Mouse (Mus musculus) embryonic facial prominence, embryonic 11.5 days (tissue): Measurements from ENCODE around the gene Nhlh1. TPM values are rescaled to one million over a fixed set of nuclear protein-coding genes. Genes with fewer than 3 reads are reported as not detected.

Source experiments
- ATAC-seq: fragments of 200-750 bp; cut with Nextera tagmentation; replicated peaks from 2 replicates; pipeline ENCODE4 v1.8.0; 2017; ENCODE audit warnings: low read depth; ENCODE audit not compliant: insufficient number of reproducible peaks, low FRiP score, low TSS enrichment
- DNase-seq: peaks from one replicate; pipeline ENCODE4 v3.0.0-alpha.2; 2015; ENCODE audit warnings: low spot score
- H3K27ac ChIP-seq: fragments of 300-500 bp; sonication (generic); replicated peaks from 2 replicates; pipeline ENCODE4 v1.5.1; 2014; ENCODE audit warnings: mild to moderate bottlenecking, low read depth, low read length, control low read depth
- H3K27me3 ChIP-seq: fragments of 300-500 bp; sonication (generic); 2 replicates; pipeline ENCODE4 v1.6.1; 2014; ENCODE audit warnings: mild to moderate bottlenecking, low read length, moderate library complexity, mixed read lengths; ENCODE audit not compliant: control insufficient read depth, insufficient read depth
- H3K36me3 ChIP-seq: fragments of 300-500 bp; sonication (generic); replicated peaks from 2 replicates; pipeline ENCODE4 v1.6.1; 2014; ENCODE audit warnings: low read depth, mild to moderate bottlenecking, low read length, moderate library complexity, mixed read lengths; ENCODE audit not compliant: control insufficient read depth, insufficient read depth
- H3K4me1 ChIP-seq: fragments of 300-500 bp; sonication (generic); 2 replicates; pipeline ENCODE4 v1.6.1; 2014; ENCODE audit warnings: low read length, mixed read lengths; ENCODE audit not compliant: control insufficient read depth, insufficient read depth
- H3K4me2 ChIP-seq: fragments of 300-500 bp; sonication (generic); 2 replicates; pipeline ENCODE4 v1.6.1; 2014; ENCODE audit warnings: low read depth, mild to moderate bottlenecking, control low read depth, low read length, moderate library complexity
- H3K4me3 ChIP-seq: fragments of 300-500 bp; sonication (generic); 2 replicates; pipeline ENCODE4 v1.5.1; 2014; ENCODE audit warnings: low read depth, low read length, control low read depth
- H3K9ac ChIP-seq: fragments of 300-500 bp; sonication (generic); replicated peaks from 2 replicates; pipeline ENCODE4 v1.6.1; 2014; ENCODE audit warnings: mild to moderate bottlenecking, control low read depth, low read length
- H3K9me3 ChIP-seq: fragments of 300-500 bp; sonication (generic); replicated peaks from 2 replicates; pipeline ENCODE4 v1.6.1; 2016; ENCODE audit warnings: mild to moderate bottlenecking, low read length, inconsistent platforms, mixed read lengths; ENCODE audit not compliant: control insufficient read depth
- WGBS: fragments of 180-500 bp; shearing (Covaris S2); extraction: QIAGEN DNeasy Blood & Tissue Kit; methylation state at CpG from one replicate; pipeline ENCODE4 v1.1.7; 2014; 5-methylcytosine and 5-hydroxymethylcytosine counted together
- polyA plus RNA-seq: library from polyadenylated mRNA; unstranded; fragments of >200 nt; fragmentation: Nextera tagmentation; extraction: Ambion mirVana; gene quantifications from 2 replicates; pipeline ENCODE4 v1.2.1, GENCODE M21; 2014

Nhlh1 gene
- polyA plus RNA-seq, 1 experiment from 2014 or later: 4.6 TPM

- Histone ChIP-seq H3K9ac (no peak overlapping the region), H3K27ac (no peak overlapping the region), H3K4me2 (no peak overlapping the region), H3K4me1 (no peaks in the 10 kb centered on the region), H3K9me3 (no peaks in the 10 kb centered on the region), H3K4me3 (no peak overlapping the region), H3K36me3 (peaks cover 6% of the 10 kb centered on the region), H3K27me3 (no peaks in the 10 kb centered on the region)
- WGBS: 80% methylated on average over 2 of the region's 2 CpGs
- ATAC-seq (no peak), DNase-seq (no peak)
These were observed 4.7 kb upstream of the Nhlh1 start for GRCm38 (mm10) chr1:172062101-172062500.

- Histone ChIP-seq H3K27ac (peak overlapping the region; percentile 20; the same call in 1 of the 2 replicates), H3K9ac (no peak overlapping the region), H3K4me3 (no peak overlapping the region), H3K4me2 (no peak overlapping the region), H3K27me3 (peaks cover 4% of the 10 kb centered on the region), H3K9me3 (no peaks in the 10 kb centered on the region), H3K4me1 (no peaks in the 10 kb centered on the region), H3K36me3 (peaks cover 2% of the 10 kb centered on the region; the same call in 1 of the 2 replicates)
- DNase-seq (no peak), ATAC-seq (0 out of 2 replicates have a peak, but pooled peaks have one; percentile 17)
- 25% methylated on average over 8 of the region's 8 CpGs for WGBS
These were observed 3.8 kb upstream of the Nhlh1 start for GRCm38 (mm10) chr1:172061217-172061616.

GRCm38 (mm10) chr1:172060659-172061058 is 3.3 kb upstream of the Nhlh1 start:
- peaks cover 7% of the 10 kb centered on the region for H3K27me3 ChIP-seq
- no peak overlapping the region for H3K4me3 ChIP-seq
- WGBS: 40% methylated on average over 4 of the region's 4 CpGs
- DNase-seq (no peak), ATAC-seq (peak; percentile 54)
- H3K27ac ChIP-seq: peak overlapping the region; percentile 20; the same call in 1 of the 2 replicates
- no peaks in the 10 kb centered on the region for H3K36me3 ChIP-seq
- no peaks in the 10 kb centered on the region for H3K4me1 ChIP-seq
- H3K4me2 ChIP-seq: no peak overlapping the region
- H3K9ac ChIP-seq: no peak overlapping the region
- H3K9me3 ChIP-seq: no peaks in the 10 kb centered on the region

- Histone ChIP-seq H3K4me1 (no peaks in the 10 kb centered on the region), H3K4me2 (no peak overlapping the region), H3K27ac (peak overlapping the region; percentile 41; the same call in 1 of the 2 replicates), H3K9me3 (no peaks in the 10 kb centered on the region), H3K36me3 (no peaks in the 10 kb centered on the region), H3K27me3 (peaks cover 13% of the 10 kb centered on the region), H3K4me3 (no peak overlapping the region), H3K9ac (no peak overlapping the region)
- WGBS: 54% methylated on average over 7 of the region's 7 CpGs
- no peak for DNase-seq
- no peak for ATAC-seq
These were observed 1.5 kb upstream of the Nhlh1 start for GRCm38 (mm10) chr1:172058874-172059273.

GRCm38 (mm10) chr1:172058321-172058720 is 948 bp upstream of the Nhlh1 start:
- no peaks in the 10 kb centered on the region for H3K36me3 ChIP-seq
- DNase-seq (no peak), ATAC-seq (no peak)
- H3K27ac ChIP-seq: 0 out of 2 replicates have a peak overlapping the region, but pooled peaks have one; percentile 8
- H3K4me1 ChIP-seq: peaks cover 3% of the 10 kb centered on the region; the same call in 1 of the 2 replicates
- H3K9ac ChIP-seq: peak overlapping the region; percentile 32; the same call in 1 of the 2 replicates
- no peak overlapping the region for H3K4me2 ChIP-seq
- 64% methylated on average over 6 of the region's 6 CpGs for WGBS
- H3K4me3 ChIP-seq: no peak overlapping the region
- H3K27me3 ChIP-seq: peaks cover 19% of the 10 kb centered on the region
- H3K9me3 ChIP-seq: no peaks in the 10 kb centered on the region

GRCm38 (mm10) chr1:172056251-172056650 is 1.1 kb downstream of the Nhlh1 start:
- no peak for ATAC-seq
- 82% methylated on average over 4 of the region's 4 CpGs for WGBS
- Histone ChIP-seq H3K4me1 (peaks cover 3% of the 10 kb centered on the region; the same call in 1 of the 2 replicates), H3K27ac (no peak overlapping the region), H3K36me3 (no peaks in the 10 kb centered on the region), H3K4me3 (peak overlapping the region; percentile 10), H3K27me3 (peaks cover 28% of the 10 kb centered on the region), H3K9me3 (no peaks in the 10 kb centered on the region), H3K4me2 (no peak overlapping the region), H3K9ac (no peak overlapping the region)
- DNase-seq: no peak

GRCm38 (mm10) chr1:172053541-172054440 is 3.6 kb downstream of the Nhlh1 start:
- ATAC-seq (no peak), DNase-seq (peak; percentile 26)
- Histone ChIP-seq H3K4me2 (peak overlapping the region; percentile 64), H3K4me1 (peaks cover 3% of the 10 kb centered on the region), H3K27ac (no peak overlapping the region), H3K36me3 (no peaks in the 10 kb centered on the region), H3K4me3 (peak overlapping the region; percentile 31), H3K9ac (peak overlapping the region; percentile 51), H3K9me3 (no peaks in the 10 kb centered on the region), H3K27me3 (peaks cover 28% of the 10 kb centered on the region)
- 2% methylated on average over 42 of the region's 42 CpGs for WGBS

GRCm38 (mm10) chr1:172052766-172053279 is 4.5 kb downstream of the Nhlh1 start:
- Histone ChIP-seq H3K4me2 (peak overlapping the region; percentile 16; the same call in 1 of the 2 replicates), H3K4me1 (peaks cover 3% of the 10 kb centered on the region), H3K9ac (no peak overlapping the region), H3K4me3 (no peak overlapping the region), H3K9me3 (no peaks in the 10 kb centered on the region), H3K27me3 (peaks cover 28% of the 10 kb centered on the region), H3K27ac (no peak overlapping the region), H3K36me3 (no peaks in the 10 kb centered on the region)
- ATAC-seq (no peak), DNase-seq (no peak)
- 8% methylated on average over 10 of the region's 10 CpGs for WGBS
